Mouse (Mus musculus) kidney, adult 2 months (tissue): ENCODE results near the gene Ap3d1.

ENCODE experiments used
- CTCF ChIP-seq: fragments of 200-500 bp; conservative IDR thresholded peaks from 2 replicates; pipeline ENCODE4 v1.5.1; 2011; ENCODE audit warnings: low read depth, mild to moderate bottlenecking, control low read depth, low read length, moderate library complexity, mixed read lengths; ENCODE audit not compliant: insufficient read depth, insufficient read length
- POLR2A ChIP-seq: fragments of 200-500 bp; IDR thresholded peaks from one replicate; pipeline ENCODE4 v1.6.1; 2011; ENCODE audit warnings: low read depth, low read length, control low read depth

DNA sequence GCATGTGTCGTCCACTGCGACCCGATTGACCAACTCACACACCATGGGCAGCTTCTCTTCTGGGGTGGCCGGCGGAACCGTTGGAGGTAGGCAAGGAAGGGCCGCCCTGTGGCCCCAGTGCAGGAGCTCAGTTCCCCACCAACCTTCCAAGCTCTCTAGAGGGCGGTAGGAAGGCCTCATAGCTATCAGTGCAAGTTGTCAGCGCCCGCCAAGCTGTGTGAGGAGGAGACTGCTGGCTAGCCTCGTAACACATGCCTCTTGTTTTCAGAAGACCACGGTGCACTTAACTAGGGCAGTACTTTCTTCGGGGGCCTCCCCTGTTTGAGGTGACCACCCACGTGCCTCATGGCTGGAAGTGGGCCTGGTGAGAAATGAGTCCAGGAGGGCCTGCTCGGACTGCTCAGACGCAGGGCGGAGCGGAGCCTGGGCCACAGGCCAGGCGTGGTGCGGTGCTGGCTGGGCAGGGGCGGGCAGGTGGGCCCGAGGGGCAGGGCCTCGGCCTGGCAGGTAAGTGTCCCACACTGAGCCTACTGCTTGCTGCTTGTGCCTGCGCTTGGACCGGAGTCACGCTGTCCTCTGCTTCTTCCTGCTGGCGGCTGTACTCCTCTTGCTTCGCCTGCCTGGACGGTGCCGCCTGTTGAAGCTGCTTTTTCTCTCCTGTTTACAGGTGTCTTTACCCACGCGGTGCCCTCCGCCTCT lies 49.6 kb upstream of the Ap3d1 start:
- TF ChIP-seq CTCF (no peak), POLR2A (no peak)
